Mouse (Mus musculus) embryonic facial prominence, embryonic 13.5 days (tissue): ENCODE data around the gene Ifi211. TPM values are rescaled to one million over a fixed set of nuclear protein-coding genes. Genes with fewer than 3 reads are reported as not detected.
"Not testable (repeated sequence)": the region's sequence is repeated elsewhere in the genome, so short reads cannot be mapped to it uniquely, and the experiment has no call there.

Source experiments
- ATAC-seq: fragments of 200-750 bp; cut with Nextera tagmentation; 2 replicates; pipeline ENCODE4 v1.8.0; 2017; ENCODE audit warnings: low read depth; ENCODE audit not compliant: insufficient number of reproducible peaks, insufficient read depth, low FRiP score, low TSS enrichment
- H3K27ac ChIP-seq: fragments of 300-500 bp; sonication (generic); 2 replicates; pipeline ENCODE4 v1.5.1; 2015; ENCODE audit warnings: moderate library complexity, mild to moderate bottlenecking, inconsistent platforms
- H3K27me3 ChIP-seq: fragments of 300-500 bp; sonication (generic); 2 replicates; pipeline ENCODE4 v1.6.1; 2015; ENCODE audit warnings: mild to moderate bottlenecking, inconsistent platforms
- H3K36me3 ChIP-seq: fragments of 300-500 bp; sonication (generic); 2 replicates; pipeline ENCODE4 v1.6.1; 2015; ENCODE audit warnings: mild to moderate bottlenecking, inconsistent platforms
- H3K4me1 ChIP-seq: fragments of 300-500 bp; sonication (generic); 2 replicates; pipeline ENCODE4 v1.6.1; 2015; ENCODE audit warnings: inconsistent platforms
- H3K4me2 ChIP-seq: fragments of 300-500 bp; sonication (generic); 2 replicates; pipeline ENCODE4 v1.6.1; 2015; ENCODE audit warnings: moderate library complexity, mild to moderate bottlenecking, inconsistent platforms
- H3K4me3 ChIP-seq: fragments of 300-500 bp; sonication (generic); 2 replicates; pipeline ENCODE4 v1.5.1; 2015; ENCODE audit warnings: mild to moderate bottlenecking, inconsistent platforms
- H3K9ac ChIP-seq: fragments of 300-500 bp; sonication (generic); 2 replicates; pipeline ENCODE4 v1.6.1; 2015; ENCODE audit warnings: mild to moderate bottlenecking, inconsistent platforms
- H3K9me3 ChIP-seq: fragments of 300-500 bp; sonication (generic); 2 replicates; pipeline ENCODE4 v1.6.1; 2016; ENCODE audit warnings: inconsistent platforms
- WGBS: fragments of 180-500 bp; shearing (Covaris S2); methylation state at CpG from one replicate; pipeline ENCODE4 v1.1.7; 2015; ENCODE audit warnings: mixed read lengths; 5-methylcytosine and 5-hydroxymethylcytosine counted together
- polyA plus RNA-seq: library from polyadenylated mRNA; unstranded; fragments of >200 nt; fragmentation: Nextera tagmentation; extraction: Ambion mirVana; gene quantifications from 2 replicates; pipeline ENCODE4 v1.2.1, GENCODE M21; 2015

The Ifi211 gene
- polyA plus RNA-seq, 1 experiment from 2014 or later = 0.63 TPM

DNA sequence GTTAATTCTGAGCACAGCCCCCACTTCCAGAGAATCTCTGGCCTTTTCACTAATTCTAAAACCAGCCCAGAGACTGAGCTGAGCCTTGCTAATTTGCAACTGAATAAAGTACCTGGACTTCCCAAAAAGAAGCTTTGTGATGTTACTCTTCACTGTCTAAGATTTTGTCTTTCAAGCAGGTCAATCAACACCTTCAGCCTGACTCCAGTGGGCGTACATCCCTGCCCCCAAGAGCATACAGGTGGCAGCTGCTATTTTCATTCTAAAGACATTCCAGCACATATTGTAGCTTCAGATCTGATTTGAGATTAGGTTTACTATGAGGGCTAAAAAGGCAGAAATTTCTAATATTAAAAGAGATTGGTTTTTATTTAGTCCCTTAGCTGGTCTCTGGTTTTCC is 44.3 kb downstream of the Ifi211 start:
- not testable (repeated sequence) for H3K36me3 ChIP-seq, H3K27ac ChIP-seq, H3K9me3 ChIP-seq, H3K4me2 ChIP-seq, H3K27me3 ChIP-seq, H3K4me1 ChIP-seq, ATAC-seq, H3K4me3 ChIP-seq, H3K9ac ChIP-seq
- 70% methylated on average over 1 of the region's 1 CpGs for WGBS

DNA sequence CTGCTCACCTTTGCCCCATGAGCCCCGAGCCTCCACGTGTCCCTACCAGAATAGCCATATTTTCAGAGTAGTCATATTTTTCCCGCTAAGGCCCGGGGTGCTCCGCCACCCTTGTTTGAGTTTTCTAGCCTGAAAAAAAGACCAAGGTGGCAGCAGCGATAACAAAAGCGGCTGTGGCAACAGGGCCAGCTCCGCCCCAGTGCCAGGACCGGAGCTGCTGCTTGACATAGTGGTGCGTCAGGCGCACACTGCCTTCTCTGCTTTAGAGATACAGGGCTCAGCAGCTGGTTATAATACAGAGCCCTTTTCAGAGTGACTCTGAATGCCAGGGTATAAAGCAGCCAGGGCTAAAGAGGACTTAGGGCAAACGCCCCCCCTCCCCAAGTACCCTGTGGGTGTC is 46.3 kb downstream of the Ifi211 start:
- ATAC-seq = no peak

DNA sequence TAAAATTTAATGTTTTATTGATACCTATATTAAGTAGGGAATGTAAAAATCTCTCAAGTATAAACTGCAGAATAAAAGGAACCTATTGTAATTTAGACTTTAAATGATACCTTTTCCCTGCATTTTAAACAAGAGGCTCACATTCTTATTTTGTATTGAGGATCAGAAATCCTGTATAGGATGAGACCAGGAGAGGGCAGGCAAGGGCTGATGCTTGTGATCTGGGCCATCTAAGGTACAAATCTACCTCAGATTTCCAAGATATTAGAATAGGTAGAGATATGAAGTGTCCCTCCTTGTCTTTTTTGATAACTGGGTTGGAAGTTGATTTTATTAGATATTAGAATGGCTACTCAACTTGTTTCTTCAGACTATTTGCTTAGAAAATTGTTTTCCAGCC is 59.1 kb downstream of the Ifi211 start:
- ATAC-seq = not testable (repeated sequence)

More for the DNA sequence above, 46.3 kb downstream of the Ifi211 start:
- WGBS = 84% methylated on average over 12 of the region's 12 CpGs
- no peak overlapping the region for H3K27ac ChIP-seq
- no peaks in the 10 kb centered on the region for H3K9me3 ChIP-seq
- H3K4me2 ChIP-seq = no peak overlapping the region
- H3K9ac ChIP-seq = no peak overlapping the region
- no peaks in the 10 kb centered on the region for H3K36me3 ChIP-seq
- H3K27me3 ChIP-seq = no peaks in the 10 kb centered on the region
- no peak overlapping the region for H3K4me3 ChIP-seq
- no peaks in the 10 kb centered on the region for H3K4me1 ChIP-seq

DNA sequence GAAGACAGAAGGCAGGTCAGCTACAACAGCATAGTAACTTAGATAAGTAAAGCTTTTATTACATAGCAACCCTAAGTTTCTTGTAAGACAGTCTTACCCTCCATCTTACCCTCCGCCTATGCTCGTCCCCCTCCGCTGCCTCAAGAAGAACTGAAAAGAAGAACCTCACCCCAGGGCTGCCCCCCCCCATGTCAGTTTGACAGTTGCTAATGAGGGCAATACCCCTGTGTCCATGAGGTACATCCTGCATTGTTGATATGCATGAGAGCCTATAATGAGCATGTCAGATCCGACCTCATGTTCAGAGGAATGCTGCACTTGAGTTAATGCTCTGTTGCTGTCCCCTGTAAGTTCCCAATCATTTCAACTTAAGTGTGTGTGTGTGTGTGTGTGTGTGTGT is 60.0 kb downstream of the Ifi211 start:
- H3K4me1 ChIP-seq, H3K27ac ChIP-seq, H3K36me3 ChIP-seq, H3K4me2 ChIP-seq, H3K9me3 ChIP-seq, H3K9ac ChIP-seq, H3K4me3 ChIP-seq, H3K27me3 ChIP-seq, ATAC-seq: not testable (repeated sequence)
- WGBS = 74% methylated on average over 4 of the region's 4 CpGs

More for the DNA sequence above, 59.1 kb downstream of the Ifi211 start:
- not testable (repeated sequence) for H3K4me1 ChIP-seq, H3K27me3 ChIP-seq, H3K9me3 ChIP-seq, H3K36me3 ChIP-seq, H3K27ac ChIP-seq, H3K9ac ChIP-seq, H3K4me2 ChIP-seq, H3K4me3 ChIP-seq

Other genes starting within 250 kb of the Ifi211 start
- not detected in 2 replicates for gene Ifi208, start 239.4 kb downstream of the Ifi211 start, polyA plus RNA-seq
- gene Ifi207, start 171.3 kb downstream of the Ifi211 start, polyA plus RNA-seq = 0.59 and 0.66 TPM in 2 replicates
- 1.1 and 1.7 TPM in 2 replicates for gene Ifi204, start 146.1 kb downstream of the Ifi211 start, polyA plus RNA-seq
- gene Mndal, start 29.4 kb upstream of the Ifi211 start, polyA plus RNA-seq = 0.62 and 1.7 TPM in 2 replicates
- 0.34 and 0.53 TPM in 2 replicates for gene Ifi203, start 29.6 kb upstream of the Ifi211 start, polyA plus RNA-seq
- 1.5 and 2.0 TPM in 2 replicates for gene Ifi202b, start 69.7 kb upstream of the Ifi211 start, polyA plus RNA-seq
- gene Ifi205, start 118.8 kb upstream of the Ifi211 start, polyA plus RNA-seq = not detected in 2 replicates
- 0.10 TPM in 1 of 2 replicates, not detected in the other for gene Olfr433, start 127.7 kb upstream of the Ifi211 start, polyA plus RNA-seq
- gene Olfr432, start 136.2 kb upstream of the Ifi211 start, polyA plus RNA-seq = not detected in 2 replicates
- 0.08 and 0.14 TPM in 2 replicates for gene Olfr430, start 153.6 kb upstream of the Ifi211 start, polyA plus RNA-seq
- gene Olfr429, start 171.3 kb upstream of the Ifi211 start, polyA plus RNA-seq = 0.22 and 0.37 TPM in 2 replicates
- gene Olfr427, start 183.8 kb upstream of the Ifi211 start, polyA plus RNA-seq = not detected in 2 replicates
- gene Olfr231, start 208.1 kb upstream of the Ifi211 start, polyA plus RNA-seq = 0.37 and 0.85 TPM in 2 replicates
- not detected in 2 replicates for gene Olfr424, start 218.5 kb upstream of the Ifi211 start, polyA plus RNA-seq
- gene Olfr420, start 242.6 kb upstream of the Ifi211 start, polyA plus RNA-seq = not detected in 2 replicates